Mouse (Mus musculus) G1E (cell line): ENCODE data around the gene Jph3.

Experiments
- CTCF ChIP-seq: IDR thresholded peaks from 2 replicates; pipeline ENCODE4 v1.5.1; 2012; ENCODE audit warnings: low read depth, low read length, inconsistent platforms, mixed read lengths
- GATA1 ChIP-seq: IDR thresholded peaks from 2 replicates; pipeline ENCODE4 v1.6.1; 2012; ENCODE audit warnings: borderline replicate concordance, low read length, inconsistent platforms, mixed read lengths
- GATA2 ChIP-seq: IDR thresholded peaks from 2 replicates; pipeline ENCODE4 v1.6.1; 2012; ENCODE audit warnings: low read depth, low read length, inconsistent platforms, borderline replicate concordance
- POLR2AphosphoS5 ChIP-seq: IDR thresholded peaks from 2 replicates; pipeline ENCODE4 v1.6.1; 2012; ENCODE audit warnings: low read depth, low read length, inconsistent platforms; ENCODE audit not compliant: insufficient replicate concordance

DNA sequence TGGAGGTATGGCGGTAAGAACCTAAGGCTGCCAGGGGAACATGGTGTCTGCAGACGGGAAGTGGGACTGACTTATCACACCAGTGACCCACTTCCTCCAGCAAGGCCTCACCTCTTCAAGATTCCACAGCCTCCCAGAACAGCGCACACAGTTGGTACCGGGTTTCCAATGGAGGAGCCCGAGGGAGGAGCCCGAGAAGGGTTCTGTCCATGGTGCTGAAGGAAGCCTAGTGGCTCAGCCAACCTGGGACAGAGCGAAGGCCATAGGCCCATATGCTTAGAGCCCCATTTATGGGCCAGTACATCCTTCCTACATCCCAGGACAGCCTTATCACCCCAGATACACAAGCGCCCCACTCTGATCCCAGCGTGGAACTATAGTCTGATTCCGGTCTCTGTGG lies 32.1 kb downstream of the Jph3 start:
- no peak for TF ChIP-seq CTCF
- TF ChIP-seq GATA1: no peak
- no peak for TF ChIP-seq GATA2
- TF ChIP-seq POLR2AphosphoS5: no peak
